Mouse (Mus musculus) heart, postnatal 25 days (tissue): ENCODE data around the gene B4galnt3. TPM values are rescaled to one million over a fixed set of nuclear protein-coding genes. Genes with fewer than 3 reads are reported as not detected.
A peak's percentile ranks its signal among the peaks of the same experiment; 100 is the strongest.

Experiments
- DNase-seq: peaks from one replicate; pipeline ENCODE4 v3.0.0; 2022; ENCODE audit warnings: low spot score
- intact Hi-C: fragments of 180-260 bp; cut with DNase I; formaldehyde crosslinking; loops from one replicate; pipeline ENCODE4 v1.15.1; 2025
- total RNA-seq, 2 experiments: library from RNA; stranded (reverse); gene quantifications; 2 replicates each; pipeline ENCODE4 v1.2.3; 2021

B4galnt3 gene
- total RNA-seq, 2 experiments from 2014 or later, result 0.18 to 0.22 TPM

GRCm38 (mm10) chr6:120190912-120191311, 103.4 kb downstream of the B4galnt3 start:
- peak; percentile 48 for DNase-seq
- intact Hi-C loops, result no loop called here

GRCm38 (mm10) chr6:120190365-120190764, 104.0 kb downstream of the B4galnt3 start:
- DNase-seq, result no peak
- intact Hi-C loops, result no loop called here

GRCm38 (mm10) chr6:120189287-120189686, 105.1 kb downstream of the B4galnt3 start:
- intact Hi-C loops, result loop anchor here (2.0 kb wide), 1 partner anchor 38 kb away; no protein-coding TSS in a partner anchor
- DNase-seq, result no peak

GRCm38 (mm10) chr6:120188376-120189235, 105.8 kb downstream of the B4galnt3 start:
- no peak for DNase-seq
- intact Hi-C loops, result loop anchor here (2.0 kb wide), 1 partner anchor 38 kb away; no protein-coding TSS in a partner anchor

- intact Hi-C loops, result loop anchor here (2.0 kb wide), 1 partner anchor 37 kb away; no protein-coding TSS in a partner anchor
- DNase-seq, result no peak
Observed at GRCm38 (mm10) chr6:120187587-120188176, 106.7 kb downstream of the B4galnt3 start.

- no peak for DNase-seq
- intact Hi-C loops, result no loop called here
Observed at GRCm38 (mm10) chr6:120186594-120186993, 107.8 kb downstream of the B4galnt3 start.

- intact Hi-C loops, result no loop called here
Observed at GRCm38 (mm10) chr6:120185756-120186155, 108.6 kb downstream of the B4galnt3 start.

GRCm38 (mm10) chr6:120185012-120185730, 109.2 kb downstream of the B4galnt3 start:
- intact Hi-C loops, result no loop called here
- DNase-seq, result no peak

More at GRCm38 (mm10) chr6:120185756-120186155, 108.6 kb downstream of the B4galnt3 start:
- no peak for DNase-seq

- DNase-seq, result no peak
- intact Hi-C loops, result no loop called here
Observed at GRCm38 (mm10) chr6:120183771-120184170, 110.6 kb downstream of the B4galnt3 start.

- no peak for DNase-seq
- intact Hi-C loops, result no loop called here
Observed at GRCm38 (mm10) chr6:120182160-120182559, 112.2 kb downstream of the B4galnt3 start.

GRCm38 (mm10) chr6:120180492-120180891, 113.9 kb downstream of the B4galnt3 start:
- intact Hi-C loops, result no loop called here

GRCm38 (mm10) chr6:120179756-120180206, 114.6 kb downstream of the B4galnt3 start:
- intact Hi-C loops, result no loop called here
- no peak for DNase-seq

More at GRCm38 (mm10) chr6:120180492-120180891, 113.9 kb downstream of the B4galnt3 start:
- no peak for DNase-seq

- no peak for DNase-seq
- intact Hi-C loops, result no loop called here
Observed at GRCm38 (mm10) chr6:120179044-120179755, 115.2 kb downstream of the B4galnt3 start.

- intact Hi-C loops, result no loop called here
- no peak for DNase-seq
Observed at GRCm38 (mm10) chr6:120175650-120176049, 118.7 kb downstream of the B4galnt3 start.

- intact Hi-C loops, result no loop called here
- DNase-seq, result peak; percentile 77
Observed at GRCm38 (mm10) chr6:120174602-120175115, 119.7 kb downstream of the B4galnt3 start.

- no peak for DNase-seq
- intact Hi-C loops, result no loop called here
Observed at GRCm38 (mm10) chr6:120174028-120174601, 120.2 kb downstream of the B4galnt3 start.

GRCm38 (mm10) chr6:120172294-120173017, 121.9 kb downstream of the B4galnt3 start:
- intact Hi-C loops, result no loop called here

GRCm38 (mm10) chr6:120167574-120167973, 126.8 kb downstream of the B4galnt3 start:
- intact Hi-C loops, result no loop called here
- DNase-seq, result no peak

More at GRCm38 (mm10) chr6:120172294-120173017, 121.9 kb downstream of the B4galnt3 start:
- no peak for DNase-seq
